Mouse (Mus musculus): ENCODE results near the gene Tmem126b.
A peak's percentile ranks its signal among the peaks of the same experiment; 100 is the strongest.

Tmem126b gene

DNA sequence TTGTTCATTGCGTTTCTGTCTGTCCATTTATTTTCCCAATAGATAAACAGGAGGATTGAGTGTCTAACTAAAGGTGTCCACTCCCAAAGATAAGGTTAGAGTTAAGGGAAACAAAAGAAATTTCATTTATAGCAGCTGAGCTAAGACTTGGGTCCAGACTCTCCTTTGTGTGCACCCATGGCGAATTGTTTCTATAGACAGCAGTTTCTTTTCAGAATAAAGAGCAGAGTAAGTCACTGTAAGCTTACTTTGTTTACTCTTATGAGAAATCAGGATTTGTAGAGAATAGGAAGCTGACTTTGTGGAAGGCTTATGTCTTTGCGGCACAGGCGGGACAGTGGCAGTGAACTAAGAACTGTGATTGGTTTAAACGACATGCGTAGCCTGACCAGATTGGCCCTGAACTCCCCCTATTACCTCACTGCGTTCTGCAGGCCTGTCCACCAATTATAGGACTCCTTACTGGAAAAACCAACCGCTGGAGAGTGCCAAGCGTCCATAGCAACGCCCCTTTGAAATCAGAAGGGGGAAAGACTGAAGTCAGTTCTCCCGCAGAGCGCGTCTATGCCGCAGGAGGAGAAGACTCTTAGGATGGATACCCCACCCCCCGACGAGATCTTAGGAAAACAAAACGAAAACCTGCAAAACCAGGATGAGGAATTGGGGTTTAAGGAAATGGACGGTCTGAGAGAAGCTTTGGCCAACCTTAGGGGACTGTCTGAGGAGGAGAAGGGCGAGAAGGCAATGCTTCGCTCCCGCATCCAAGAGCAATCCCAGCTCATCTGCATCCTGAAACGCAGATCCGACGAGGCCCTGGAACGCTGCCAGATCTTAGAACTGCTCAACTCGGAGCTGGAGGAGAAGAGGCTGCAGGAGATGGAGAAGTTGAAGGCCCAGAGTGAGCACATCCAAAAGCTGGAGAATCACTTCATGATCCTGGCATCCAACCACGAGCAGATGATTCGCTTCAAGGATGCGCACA is 49.5 kb downstream of the Tmem126b start, which contains the start of gene Ccdc89:
TSS of gene Ccdc89 (plus strand) at position 558 of the 982 bp plus-strand sequence.
- DNase-seq (ENCODE audit: low spot score), result peak; percentile 40
